In the genomic region with DNA sequence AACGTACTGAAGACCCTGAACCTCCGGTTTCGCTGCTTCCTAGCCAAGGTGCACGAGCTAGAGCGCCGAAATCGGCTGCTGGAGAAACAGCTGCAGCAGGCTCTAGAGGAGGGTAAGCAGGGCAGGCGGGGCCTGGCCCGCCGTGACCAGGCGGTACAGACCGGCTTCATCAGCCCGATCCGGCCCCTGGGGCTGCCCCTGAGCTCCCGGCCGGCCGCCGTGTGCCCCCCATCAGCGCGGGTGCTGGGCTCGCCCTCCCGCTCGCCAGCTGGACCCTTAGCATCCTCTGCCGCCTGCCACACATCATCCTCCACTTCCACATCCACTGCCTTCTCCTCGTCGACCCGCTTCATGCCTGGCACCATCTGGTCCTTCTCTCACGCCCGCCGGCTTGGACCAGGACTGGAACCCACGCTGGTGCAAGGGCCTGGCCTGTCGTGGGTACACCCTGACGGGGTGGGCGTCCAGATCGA, we compare ENCODE assay signal across 8 mouse cellular contexts. TPM values are rescaled to one million over a fixed set of nuclear protein-coding genes. Genes with fewer than 3 reads are reported as not detected.
DNase-seq lines count a peak whose midpoint lies in the region; ATAC-seq and TF ChIP-seq lines count a peak whose summit lies in the region.

No protein-coding gene starts in this region.

- peaks cover 34% of the 10 kb centered on the region for H3K4me1 ChIP-seq in kidney, postnatal 0 days (replicated peaks; ENCODE audit: insufficient read depth, low read length)
- H3K4me1 ChIP-seq in embryonic facial prominence, embryonic 13.5 days, result peaks cover 35% of the 10 kb centered on the region
- H3K4me1 ChIP-seq in hindbrain, embryonic 16.5 days (ENCODE audit: control insufficient read depth, insufficient read depth, low read depth, low read length), result peaks cover 44% of the 10 kb centered on the region

- peak overlapping the region; percentile 68 for H3K9ac ChIP-seq in kidney, postnatal 0 days (ENCODE audit: low read depth, low read length)
- H3K9ac ChIP-seq in embryonic facial prominence, embryonic 13.5 days, result peak overlapping the region; percentile 88
- H3K9ac ChIP-seq in hindbrain, embryonic 16.5 days (ENCODE audit: low read depth, low read length), result peak overlapping the region; percentile 81

- no peak for DNase-seq in kidney, postnatal 0 days (ENCODE audit: low spot score)
- DNase-seq in kidney, adult 11 months, result no peak
- DNase-seq in adipocyte (ENCODE audit: low spot score), result peak; percentile 32
- no peak for DNase-seq in urinary bladder, postnatal 14 days (ENCODE audit: low spot score)
- no peak for DNase-seq in right cerebral cortex, postnatal 14 days

- no peak for TF ChIP-seq CTCF in kidney, postnatal 0 days (IDR thresholded peaks at IDR 0.05; ENCODE audit: low read depth)

- H3K4me3 ChIP-seq in kidney, postnatal 0 days (replicated peaks; ENCODE audit: low read depth, low read length), result peak overlapping the region; percentile 50
- peak overlapping the region; percentile 73 for H3K4me3 ChIP-seq in embryonic facial prominence, embryonic 13.5 days
- H3K4me3 ChIP-seq in hindbrain, embryonic 16.5 days (ENCODE audit: low read length), result peak overlapping the region; percentile 79

- ATAC-seq in kidney, postnatal 0 days (replicated peaks; ENCODE audit: low FRiP score, low read depth), result peak; percentile 35
- ATAC-seq in embryonic facial prominence, embryonic 13.5 days (ENCODE audit: insufficient number of reproducible peaks, insufficient read depth, low FRiP score, low TSS enrichment, low read depth), result peak; percentile 44; the same call in 1 of the 2 replicates
- no peak; the same call in 1 of the 2 replicates for ATAC-seq in hindbrain, embryonic 16.5 days
- 0 out of 2 replicates have a peak, but pooled peaks have one; percentile 1 for ATAC-seq in megakaryocyte progenitor cell, adult 5-6 weeks (replicated peaks; ENCODE audit: poor library complexity)

- no peaks in the 10 kb centered on the region for H3K9me3 ChIP-seq in kidney, postnatal 0 days (replicated peaks; ENCODE audit: low read length)
- no peaks in the 10 kb centered on the region for H3K9me3 ChIP-seq in embryonic facial prominence, embryonic 13.5 days
- H3K9me3 ChIP-seq in hindbrain, embryonic 16.5 days (ENCODE audit: control insufficient read depth, low read length), result no peaks in the 10 kb centered on the region

- peak overlapping the region; percentile 89 for H3K4me2 ChIP-seq in kidney, postnatal 0 days (ENCODE audit: low read length)
- H3K4me2 ChIP-seq in embryonic facial prominence, embryonic 13.5 days, result peak overlapping the region; percentile 93
- H3K4me2 ChIP-seq in hindbrain, embryonic 16.5 days (ENCODE audit: low read length), result peak overlapping the region; percentile 80

- H3K27me3 ChIP-seq in kidney, postnatal 0 days (ENCODE audit: insufficient read depth, low read length), result no peaks in the 10 kb centered on the region
- no peaks in the 10 kb centered on the region for H3K27me3 ChIP-seq in embryonic facial prominence, embryonic 13.5 days
- H3K27me3 ChIP-seq in hindbrain, embryonic 16.5 days (replicated peaks; ENCODE audit: control insufficient read depth, insufficient read depth, low read length), result no peaks in the 10 kb centered on the region

- peak overlapping the region; percentile 81 for H3K27ac ChIP-seq in kidney, postnatal 0 days
- H3K27ac ChIP-seq in embryonic facial prominence, embryonic 13.5 days, result peak overlapping the region; percentile 87
- H3K27ac ChIP-seq in hindbrain, embryonic 16.5 days (ENCODE audit: low read depth, low read length), result peak overlapping the region; percentile 94

- peaks cover 13% of the 10 kb centered on the region for H3K36me3 ChIP-seq in kidney, postnatal 0 days (ENCODE audit: insufficient read depth, low read length)
- peaks cover 44% of the 10 kb centered on the region for H3K36me3 ChIP-seq in embryonic facial prominence, embryonic 13.5 days
- H3K36me3 ChIP-seq in hindbrain, embryonic 16.5 days (ENCODE audit: control insufficient read depth, insufficient read depth, low read length), result peaks cover 11% of the 10 kb centered on the region

- 3% methylated on average over 30 of the region's 35 CpGs for WGBS in kidney, postnatal 0 days
- 3% methylated on average over 35 of the region's 35 CpGs for WGBS in embryonic facial prominence, embryonic 13.5 days
- WGBS in hindbrain, embryonic 16.5 days, result under 1% methylated on average over 30 of the region's 35 CpGs

RNA-seq across cellular contexts. Expression of a gene that starts 0.5 kb away (rescaled TPM):
- 8.1 and 8.7 TPM in 2 replicates for polyA plus RNA-seq in kidney, postnatal 0 days (2015; fragmentation: Nextera tagmentation; extraction: Ambion mirVana)
- 15.5 and 17.6 TPM in 2 replicates for polyA plus RNA-seq in embryonic facial prominence, embryonic 13.5 days (2015; fragmentation: Nextera tagmentation; extraction: Ambion mirVana)
- polyA plus RNA-seq in hindbrain, embryonic 16.5 days (2015; fragmentation: Nextera tagmentation; extraction: Ambion mirVana), result 20.3 and 21.9 TPM in 2 replicates
- 14.3 and 18.1 TPM in 2 replicates for total RNA-seq in megakaryocyte progenitor cell, adult 5-6 weeks (2015)
- total RNA-seq in megakaryocyte progenitor cell, adult 5-6 weeks (2017), result 14.2 and 15.7 TPM in 2 replicates

RNA-seq across cellular contexts. Expression of a gene that starts 13.8 kb away (rescaled TPM):
- polyA plus RNA-seq in kidney, postnatal 0 days (2015; fragmentation: Nextera tagmentation; extraction: Ambion mirVana), result 41.1 and 43.2 TPM in 2 replicates
- polyA plus RNA-seq in embryonic facial prominence, embryonic 13.5 days (2015; fragmentation: Nextera tagmentation; extraction: Ambion mirVana), result 62.5 and 69.3 TPM in 2 replicates
- 48.6 and 50.7 TPM in 2 replicates for polyA plus RNA-seq in hindbrain, embryonic 16.5 days (2015; fragmentation: Nextera tagmentation; extraction: Ambion mirVana)
- total RNA-seq in megakaryocyte progenitor cell, adult 5-6 weeks (2015), result 42.8 and 43.7 TPM in 2 replicates
- 82.3 and 83.8 TPM in 2 replicates for total RNA-seq in megakaryocyte progenitor cell, adult 5-6 weeks (2017)

RNA-seq across cellular contexts. Expression of a gene that starts 20.8 kb away (rescaled TPM):
- polyA plus RNA-seq in kidney, postnatal 0 days (2015; fragmentation: Nextera tagmentation; extraction: Ambion mirVana), result 1,529 and 1,548 TPM in 2 replicates
- 1,482 and 1,867 TPM in 2 replicates for polyA plus RNA-seq in embryonic facial prominence, embryonic 13.5 days (2015; fragmentation: Nextera tagmentation; extraction: Ambion mirVana)
- 1,587 and 1,624 TPM in 2 replicates for polyA plus RNA-seq in hindbrain, embryonic 16.5 days (2015; fragmentation: Nextera tagmentation; extraction: Ambion mirVana)
- total RNA-seq in megakaryocyte progenitor cell, adult 5-6 weeks (2015), result 3,979 and 4,068 TPM in 2 replicates
- 1,418 and 1,569 TPM in 2 replicates for total RNA-seq in megakaryocyte progenitor cell, adult 5-6 weeks (2017)

RNA-seq across cellular contexts. Expression of a gene that starts 46.0 kb away (rescaled TPM):
- polyA plus RNA-seq in kidney, postnatal 0 days (2015; fragmentation: Nextera tagmentation; extraction: Ambion mirVana), result 43.8 and 48.0 TPM in 2 replicates
- 150 and 163 TPM in 2 replicates for polyA plus RNA-seq in embryonic facial prominence, embryonic 13.5 days (2015; fragmentation: Nextera tagmentation; extraction: Ambion mirVana)
- 37.7 and 50.2 TPM in 2 replicates for polyA plus RNA-seq in hindbrain, embryonic 16.5 days (2015; fragmentation: Nextera tagmentation; extraction: Ambion mirVana)
- 205 and 228 TPM in 2 replicates for total RNA-seq in megakaryocyte progenitor cell, adult 5-6 weeks (2015)
- total RNA-seq in megakaryocyte progenitor cell, adult 5-6 weeks (2017), result 207 and 256 TPM in 2 replicates

RNA-seq across cellular contexts. Expression of a gene that starts 46.1 kb away (rescaled TPM):
- 275 and 288 TPM in 2 replicates for polyA plus RNA-seq in kidney, postnatal 0 days (2015; fragmentation: Nextera tagmentation; extraction: Ambion mirVana)
- polyA plus RNA-seq in embryonic facial prominence, embryonic 13.5 days (2015; fragmentation: Nextera tagmentation; extraction: Ambion mirVana), result 216 and 218 TPM in 2 replicates
- 140 and 154 TPM in 2 replicates for polyA plus RNA-seq in hindbrain, embryonic 16.5 days (2015; fragmentation: Nextera tagmentation; extraction: Ambion mirVana)
- total RNA-seq in megakaryocyte progenitor cell, adult 5-6 weeks (2015), result 144 and 171 TPM in 2 replicates
- total RNA-seq in megakaryocyte progenitor cell, adult 5-6 weeks (2017), result 128 and 156 TPM in 2 replicates
